Mouse (Mus musculus) embryonic stem cell, embryonic (primary cell): ENCODE measurements at regions not wholly inside any gene's neighbourhood (a gene's known extent, or its start where the extent isn't known, plus 50 kb on each side); places are given as distances from the start of the nearest gene placed in this dataset.

ENCODE experiments used
- CTCF ChIA-PET, 4 experiments: fragments of 300-600 bp in 2 of 4; fragments of 350-600 bp in 2 of 4; sonication (Branson Sonifier 250); formaldehyde crosslinking; loops; one replicate each; lab custom pipeline; 2022; ENCODE audit warnings: inconsistent platforms in 2 of 4; lab: Charles Lee
- POLR2A ChIA-PET, 4 experiments: fragments of 300-600 bp in 2 of 4; fragments of 350-600 bp in 2 of 4; sonication (Branson Sonifier 250); formaldehyde crosslinking; loops; one replicate each; lab custom pipeline; 2022; ENCODE audit warnings: antibody characterized with exemption in 4 of 4, inconsistent platforms in 1 of 4; lab: Charles Lee

GRCm38 (mm10) chr7:110679916-110680315 is 52.5 kb downstream of the Adm start:
- CTCF ChIA-PET: interaction anchor here in 1 of 4 experiments (0.6 kb wide), 1 partner anchor 36 kb away, joined by 4 read pairs; no protein-coding TSS in a partner anchor
- POLR2A ChIA-PET: interaction anchor here in 1 of 4 experiments (0.8 kb wide), 1 partner anchor 9 kb away, joined by 3 read pairs; no protein-coding TSS in a partner anchor

DNA sequence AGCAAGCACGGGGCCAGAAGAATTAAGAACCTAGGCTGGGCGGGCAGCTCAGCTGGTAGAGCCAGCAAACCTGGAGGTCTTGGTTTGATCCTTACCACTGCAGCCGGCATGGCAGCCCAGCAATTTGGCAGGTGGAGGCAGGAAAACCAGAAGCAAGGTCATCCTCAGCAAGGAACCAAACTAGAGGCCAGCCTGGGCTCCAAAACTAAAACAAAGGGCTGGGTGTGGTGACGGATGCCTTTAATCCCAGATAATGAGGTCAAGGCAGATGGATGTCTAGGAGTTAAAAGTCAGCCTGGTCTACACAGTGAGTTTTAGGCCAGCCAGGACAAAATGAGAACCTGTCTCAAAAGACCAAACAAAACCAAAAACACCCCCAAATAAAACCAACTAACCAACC is 55.5 kb downstream of the Adm start:
- POLR2A ChIA-PET: interaction anchor here in 2 of 4 experiments (0.7 to 1.5 kb wide), 2 partner anchors 48 to 85 kb away, joined by 3 read pairs; partner anchors contain the start of gene Ampd3 (in 1 of the 2)
- CTCF ChIA-PET: no interaction called here

DNA sequence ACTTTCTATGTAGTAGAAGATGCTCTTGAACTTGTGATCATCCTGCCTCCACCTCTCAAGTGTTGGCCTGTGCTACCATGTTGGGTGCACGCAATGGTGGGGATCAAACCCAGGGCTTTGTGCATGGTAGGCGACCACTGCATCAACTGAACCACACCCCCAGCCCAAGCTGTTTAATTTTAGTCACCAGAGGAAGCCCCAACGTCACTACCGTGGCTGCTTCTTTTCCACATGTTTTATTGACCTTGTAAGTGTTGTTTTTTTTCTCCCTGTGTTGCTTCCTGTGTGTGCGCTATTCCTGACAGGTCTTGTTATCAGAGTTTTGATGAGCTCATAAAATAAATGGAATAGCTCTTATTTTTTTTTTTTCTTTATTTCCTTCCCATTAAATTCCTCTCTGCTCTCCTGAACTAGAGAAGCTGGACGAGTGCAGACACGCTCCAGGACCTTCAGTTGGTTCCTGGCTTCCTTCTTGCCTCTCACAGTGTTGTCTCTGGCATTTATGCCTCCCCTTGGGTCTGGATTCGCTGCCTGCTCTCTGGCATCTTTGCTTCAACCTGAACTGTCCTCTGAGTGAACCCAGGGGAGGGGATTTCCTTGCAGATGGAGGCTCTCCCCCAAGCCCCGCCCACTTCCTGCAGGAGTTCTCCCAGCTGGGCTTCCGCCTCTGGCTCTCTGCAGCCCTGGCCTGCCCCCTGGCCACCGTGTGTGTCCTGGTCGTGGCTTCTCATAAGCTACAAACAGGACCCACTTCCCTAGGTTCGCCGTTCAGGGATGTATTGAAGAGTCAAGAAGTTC is 61.6 kb downstream of the Adm start:
- ChIA-PET POLR2A (interaction anchor here in 3 of 4 experiments (0.5 to 2.1 kb wide), 9 partner anchors 10 to 438 kb away, joined by 3 to 7 read pairs (median 4); partner anchors contain the start of gene Eif4g2 (in 1 of the 3)), CTCF (interaction anchor here in 2 of 4 experiments (0.8 to 1.4 kb wide), 5 partner anchors 18 to 388 kb away, joined by 3 to 6 read pairs (median 5); partner anchors contain the start of gene Adm (in 1 of the 2))

GRCm38 (mm10) chr7:110690241-110690640 is 62.8 kb downstream of the Adm start:
- ChIA-PET POLR2A (interaction anchor here in 1 of 4 experiments (1.2 to 2.1 kb wide), 2 partner anchors 19 to 393 kb away, joined by 4 to 6 read pairs; partner anchors contain the start of gene Eif4g2), CTCF (interaction anchor here in 1 of 4 experiments (1.4 to 1.6 kb wide), 2 partner anchors 19 to 60 kb away, joined by 4 read pairs; no protein-coding TSS in a partner anchor)

DNA sequence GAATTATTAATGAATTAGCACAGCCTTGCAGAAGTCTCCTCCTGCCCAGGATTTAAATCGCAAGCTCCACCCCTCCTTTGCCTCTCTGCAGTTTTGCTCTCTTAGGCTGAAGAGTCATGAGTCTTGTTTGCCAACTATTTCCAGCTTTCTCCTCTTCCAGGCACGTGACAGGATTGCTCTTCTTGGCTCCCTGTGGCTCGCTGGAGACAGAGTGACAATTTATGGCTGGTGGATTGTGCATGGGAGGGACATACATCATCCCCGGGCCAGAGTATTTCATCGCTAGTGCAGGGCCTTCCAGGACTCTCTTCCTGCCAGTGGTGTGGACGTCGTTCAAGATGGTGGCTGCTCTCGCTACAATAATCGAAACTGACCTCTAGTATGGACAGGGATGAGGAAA is 63.4 kb downstream of the Adm start:
- CTCF ChIA-PET: interaction anchor here in 1 of 4 experiments (1.6 kb wide), 1 partner anchor 61 kb away, joined by 4 read pairs; no protein-coding TSS in a partner anchor
- POLR2A ChIA-PET: no interaction called here

GRCm38 (mm10) chr7:110694262-110694661 is 66.8 kb downstream of the Adm start:
- ChIA-PET CTCF (no interaction called here), POLR2A (no interaction called here)

GRCm38 (mm10) chr7:110695729-110696128 is 68.3 kb downstream of the Adm start:
- POLR2A ChIA-PET: interaction anchor here in 2 of 4 experiments (0.8 to 1.2 kb wide), 2 partner anchors 14 to 19 kb away, joined by 3 read pairs; no protein-coding TSS in a partner anchor

DNA sequence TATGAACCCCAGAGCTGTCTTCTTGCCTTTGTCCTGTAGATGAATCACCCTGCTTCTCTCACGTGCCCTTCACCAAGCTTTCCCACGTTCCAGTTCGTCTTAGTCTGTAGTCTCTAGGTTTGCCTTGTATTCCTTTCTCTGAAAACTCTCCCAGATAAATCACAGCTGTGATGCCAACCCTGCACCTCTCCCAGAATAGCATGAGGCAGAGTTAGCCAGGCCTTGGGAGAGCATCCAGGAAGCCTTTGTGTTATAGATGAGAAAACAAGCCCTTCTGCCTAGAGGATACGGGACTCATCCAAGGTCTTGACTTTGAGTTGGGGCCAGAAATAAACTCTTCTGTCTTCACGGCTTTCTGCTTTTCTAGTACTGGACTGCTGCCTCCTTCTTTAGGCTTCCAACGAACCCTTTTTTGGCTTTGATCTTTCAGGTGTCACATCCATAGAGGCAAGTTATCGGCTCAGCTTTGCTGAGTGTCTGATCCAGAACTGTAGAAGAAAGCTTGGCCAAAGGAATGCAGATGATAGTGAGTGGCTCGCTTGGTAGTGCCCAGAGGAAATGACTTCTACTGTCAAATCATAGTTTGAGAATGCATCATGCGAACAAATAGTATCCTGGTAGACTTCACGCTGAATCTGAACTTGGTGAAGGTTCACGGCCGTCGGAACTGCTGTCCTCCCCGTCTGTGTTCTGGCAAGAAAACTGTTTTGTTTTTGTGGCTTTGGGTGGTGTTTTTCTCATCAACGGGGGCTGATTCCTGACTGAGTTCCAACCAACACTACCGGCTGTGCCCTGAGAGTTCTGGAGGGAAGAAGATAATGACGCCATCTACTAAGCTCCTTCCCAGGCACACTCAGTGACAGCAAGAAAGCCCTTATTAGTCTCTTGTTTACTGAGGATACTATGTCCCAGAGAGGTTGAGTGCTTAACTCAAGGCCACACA is 69.5 kb upstream of the Ampd3 start:
- ChIA-PET POLR2A (no interaction called here), CTCF (interaction anchor here in 2 of 4 experiments (0.6 kb wide), 2 partner anchors 12 to 451 kb away, joined by 3 to 4 read pairs; no protein-coding TSS in a partner anchor)

More at GRCm38 (mm10) chr7:110695729-110696128, 68.3 kb downstream of the Adm start:
- CTCF ChIA-PET: no interaction called here

DNA sequence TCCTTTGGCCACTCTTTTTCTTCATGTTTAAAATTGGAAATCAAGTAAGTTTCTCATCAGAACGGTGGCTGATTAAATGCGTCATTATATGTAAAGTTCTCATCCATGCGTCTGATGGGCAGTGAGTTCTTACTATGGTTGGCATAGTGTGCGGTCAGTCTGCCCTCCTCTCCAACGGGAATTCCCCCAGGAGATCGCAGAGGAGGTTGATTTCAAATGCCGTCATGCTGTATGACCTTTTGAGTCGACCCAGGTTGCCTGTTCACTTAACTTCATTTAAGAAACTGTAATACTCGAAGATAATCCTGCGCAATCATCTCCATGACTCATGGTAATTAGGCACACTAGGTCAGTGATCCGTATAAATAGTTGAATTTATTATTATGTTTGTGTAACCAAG is 68.4 kb upstream of the Ampd3 start:
- CTCF ChIA-PET: no interaction called here
- POLR2A ChIA-PET: no interaction called here

GRCm38 (mm10) chr7:110701681-110702413 is 66.2 kb upstream of the Ampd3 start:
- ChIA-PET CTCF (interaction anchor here in 3 of 4 experiments (0.6 to 1.2 kb wide), 5 partner anchors 26 to 229 kb away, joined by 3 to 12 read pairs (median 4); no protein-coding TSS in a partner anchor), POLR2A (interaction anchor here in 2 of 4 experiments (0.7 kb wide), 2 partner anchors 123 to 568 kb away, joined by 3 to 4 read pairs; no protein-coding TSS in a partner anchor)

DNA sequence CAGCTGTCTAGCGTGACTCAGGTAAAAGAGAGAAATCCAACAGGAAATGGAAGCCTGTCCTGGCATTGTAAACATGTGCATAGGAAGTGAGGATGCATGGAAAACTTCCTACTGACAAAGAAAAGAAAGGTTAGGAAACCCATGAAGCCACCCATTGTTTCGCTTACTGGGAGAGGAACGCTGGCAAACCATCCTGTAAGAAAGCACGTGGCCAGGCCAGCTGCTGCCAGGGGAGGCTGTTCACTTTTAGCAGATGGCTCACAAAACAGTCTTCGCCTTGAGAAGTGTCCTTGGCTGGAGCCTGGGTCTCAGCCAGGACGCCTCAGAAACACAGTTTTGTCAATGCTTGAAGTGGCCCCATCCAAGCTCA is 65.6 kb upstream of the Ampd3 start:
- ChIA-PET CTCF (interaction anchor here in 3 of 4 experiments (0.6 to 1.2 kb wide), 5 partner anchors 26 to 228 kb away, joined by 3 to 12 read pairs (median 4); no protein-coding TSS in a partner anchor), POLR2A (interaction anchor here in 2 of 4 experiments (0.7 kb wide), 2 partner anchors 123 to 568 kb away, joined by 3 to 4 read pairs; no protein-coding TSS in a partner anchor)

- ChIA-PET CTCF (no interaction called here), POLR2A (interaction anchor here in 2 of 4 experiments (0.6 to 1.0 kb wide), 2 partner anchors 22 to 216 kb away, joined by 3 read pairs; no protein-coding TSS in a partner anchor)
Observed at GRCm38 (mm10) chr7:110705311-110706000, 62.5 kb upstream of the Ampd3 start.

GRCm38 (mm10) chr7:110706001-110706695 is 61.9 kb upstream of the Ampd3 start:
- POLR2A ChIA-PET: interaction anchor here in 3 of 4 experiments (0.6 to 1.8 kb wide), 4 partner anchors 9 to 217 kb away, joined by 3 to 4 read pairs (median 4); no protein-coding TSS in a partner anchor

GRCm38 (mm10) chr7:110706696-110707087 is 61.3 kb upstream of the Ampd3 start:
- POLR2A ChIA-PET: interaction anchor here in 2 of 4 experiments (0.7 to 1.8 kb wide), 4 partner anchors 9 to 648 kb away, joined by 3 to 4 read pairs (median 4); no protein-coding TSS in a partner anchor
- CTCF ChIA-PET: no interaction called here

More at GRCm38 (mm10) chr7:110706001-110706695, 61.9 kb upstream of the Ampd3 start:
- CTCF ChIA-PET: no interaction called here

GRCm38 (mm10) chr7:110708116-110708515 is 59.9 kb upstream of the Ampd3 start:
- ChIA-PET POLR2A (no interaction called here), CTCF (no interaction called here)

GRCm38 (mm10) chr7:110708781-110709180 is 59.2 kb upstream of the Ampd3 start:
- POLR2A ChIA-PET: interaction anchor here in 1 of 4 experiments (0.8 to 1.1 kb wide), 2 partner anchors 13 to 19 kb away, joined by 3 read pairs; no protein-coding TSS in a partner anchor
- CTCF ChIA-PET: no interaction called here
